Mouse (Mus musculus): ENCODE data around the gene Micu1.

GRCm38 (mm10) chr10:59664765-59665164 is 37.5 kb upstream of the Micu1 start:
- TF ChIP-seq CTCF (IDR thresholded peaks at IDR 0.05; ENCODE audit: low read depth) (no peak), EP300 (optimal IDR thresholded peaks at IDR 0.05) (no peak)

Data from stomach, postnatal 0 days (tissue).